Mouse (Mus musculus): ENCODE data around the gene Me3. TPM values are rescaled to one million over a fixed set of nuclear protein-coding genes. Genes with fewer than 3 reads are reported as not detected.
A peak's percentile ranks its signal among the peaks of the same experiment; 100 is the strongest.

Me3 gene
- polyA plus RNA-seq, 1 experiment from 2014 or later = 3.6 TPM

- ATAC-seq = no peak
- H3K27me3 ChIP-seq (replicated peaks) = no peaks in the 10 kb centered on the region
- H3K4me1 ChIP-seq (replicated peaks) = no peaks in the 10 kb centered on the region
- no peaks in the 10 kb centered on the region for H3K9me3 ChIP-seq
- no peaks in the 10 kb centered on the region for H3K36me3 ChIP-seq
- H3K4me3 ChIP-seq (replicated peaks) = no peak overlapping the region
- H3K4me2 ChIP-seq (replicated peaks) = no peak overlapping the region
- no peak overlapping the region for H3K9ac ChIP-seq
- no peak overlapping the region for H3K27ac ChIP-seq
Measured at GRCm38 (mm10) chr7:89676176-89676575, 44.0 kb downstream of the Me3 start.

- no peak for ATAC-seq
- H3K27ac ChIP-seq = no peak overlapping the region
- 85% methylated on average over 1 of the region's 1 CpGs for WGBS
Measured at GRCm38 (mm10) chr7:89677850-89678249, 45.7 kb downstream of the Me3 start.

GRCm38 (mm10) chr7:89678719-89679118, 46.5 kb downstream of the Me3 start:
- no peak for ATAC-seq
- H3K27me3 ChIP-seq (replicated peaks) = no peaks in the 10 kb centered on the region
- WGBS = 88% methylated on average over 5 of the region's 5 CpGs

More at GRCm38 (mm10) chr7:89677850-89678249, 45.7 kb downstream of the Me3 start:
- no peak overlapping the region for H3K9ac ChIP-seq
- H3K36me3 ChIP-seq = no peaks in the 10 kb centered on the region
- no peaks in the 10 kb centered on the region for H3K4me1 ChIP-seq (replicated peaks)
- no peak overlapping the region for H3K4me2 ChIP-seq (replicated peaks)
- no peak overlapping the region for H3K4me3 ChIP-seq (replicated peaks)
- H3K27me3 ChIP-seq (replicated peaks) = no peaks in the 10 kb centered on the region
- H3K9me3 ChIP-seq = no peaks in the 10 kb centered on the region

DNA sequence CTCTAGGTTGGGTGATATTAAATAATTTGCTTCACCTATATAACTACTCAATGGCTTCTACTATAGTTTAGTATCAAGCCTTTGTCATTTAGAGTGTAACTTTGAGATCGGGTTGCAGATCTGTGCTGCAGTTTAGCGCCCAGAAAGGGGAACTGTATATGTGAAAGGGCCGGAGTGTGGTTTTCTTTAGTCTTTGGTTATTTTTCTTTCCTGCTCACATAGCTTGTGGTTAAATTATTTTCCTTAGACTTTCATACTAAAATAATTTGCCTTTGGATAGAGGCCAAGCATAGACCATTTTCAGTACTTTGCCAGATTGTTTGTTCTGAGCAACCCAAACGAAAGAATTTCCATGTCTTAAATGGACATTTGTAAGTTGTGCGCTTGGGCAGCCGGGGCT, 46.9 kb downstream of the Me3 start:
- ATAC-seq = no peak
- Histone ChIP-seq H3K27me3 (replicated peaks) (no peaks in the 10 kb centered on the region), H3K4me2 (replicated peaks) (no peak overlapping the region), H3K4me3 (replicated peaks) (no peak overlapping the region), H3K27ac (no peak overlapping the region), H3K9me3 (no peaks in the 10 kb centered on the region), H3K36me3 (no peaks in the 10 kb centered on the region), H3K4me1 (replicated peaks) (no peaks in the 10 kb centered on the region), H3K9ac (no peak overlapping the region)
- 79% methylated on average over 6 of the region's 6 CpGs for WGBS

More at GRCm38 (mm10) chr7:89678719-89679118, 46.5 kb downstream of the Me3 start:
- no peaks in the 10 kb centered on the region for H3K9me3 ChIP-seq
- no peak overlapping the region for H3K4me3 ChIP-seq (replicated peaks)
- no peaks in the 10 kb centered on the region for H3K4me1 ChIP-seq (replicated peaks)
- H3K9ac ChIP-seq = no peak overlapping the region
- H3K4me2 ChIP-seq (replicated peaks) = no peak overlapping the region
- H3K36me3 ChIP-seq = no peaks in the 10 kb centered on the region
- H3K27ac ChIP-seq = no peak overlapping the region

DNA sequence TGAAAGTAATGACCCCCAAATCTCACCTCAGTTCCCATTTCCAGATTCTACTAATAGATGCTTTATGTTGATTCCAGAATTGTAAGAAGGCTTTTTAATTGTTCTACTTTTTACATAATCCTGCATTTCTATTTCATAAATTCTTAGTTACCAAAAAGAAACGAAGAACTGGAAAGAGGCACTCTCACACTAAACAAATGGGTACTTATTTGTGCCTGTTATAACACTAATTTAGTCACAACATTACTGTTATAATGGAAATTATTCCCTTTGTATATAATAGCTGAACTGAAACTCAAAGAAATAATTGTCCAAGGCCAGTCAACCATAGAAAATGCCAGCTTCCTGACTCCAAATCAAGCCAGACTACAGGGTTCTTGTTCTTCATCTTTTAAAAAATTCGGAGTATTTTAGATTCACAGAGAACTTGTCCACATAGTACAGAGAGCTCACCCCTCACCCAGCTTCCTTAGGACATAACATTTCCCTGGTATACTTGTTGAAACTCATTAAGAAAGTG, 47.5 kb downstream of the Me3 start:
- 84% methylated on average over 2 of the region's 2 CpGs for WGBS
- no peaks in the 10 kb centered on the region for H3K27me3 ChIP-seq (replicated peaks)
- H3K9ac ChIP-seq = no peak overlapping the region
- ATAC-seq = no peak
- no peaks in the 10 kb centered on the region for H3K4me1 ChIP-seq (replicated peaks)
- no peak overlapping the region for H3K27ac ChIP-seq
- no peaks in the 10 kb centered on the region for H3K36me3 ChIP-seq
- H3K9me3 ChIP-seq = no peaks in the 10 kb centered on the region
- H3K4me3 ChIP-seq (replicated peaks) = no peak overlapping the region
- no peak overlapping the region for H3K4me2 ChIP-seq (replicated peaks)

DNA sequence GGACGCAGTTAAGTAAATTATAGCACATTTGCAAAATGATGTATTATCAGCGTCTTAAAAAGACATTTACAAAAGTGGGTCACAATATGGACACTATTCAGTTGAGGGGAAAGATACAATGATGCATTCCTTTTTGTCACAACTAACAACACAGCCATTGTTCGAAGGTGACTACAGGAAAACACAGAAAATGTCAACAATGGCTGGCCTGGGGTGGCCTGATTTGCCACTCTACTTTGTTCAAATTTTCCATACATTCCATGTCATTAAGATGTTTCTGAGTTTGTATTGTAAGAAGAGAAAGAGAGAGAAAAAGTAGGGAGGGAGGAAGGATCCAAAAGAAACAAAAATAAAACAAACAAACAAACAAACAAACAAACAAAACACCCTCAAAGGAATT, 48.7 kb downstream of the Me3 start:
- Histone ChIP-seq H3K4me3 (replicated peaks) (no peak overlapping the region), H3K4me1 (replicated peaks) (no peaks in the 10 kb centered on the region), H3K9me3 (no peaks in the 10 kb centered on the region), H3K27me3 (replicated peaks) (no peaks in the 10 kb centered on the region), H3K4me2 (replicated peaks) (no peak overlapping the region), H3K36me3 (no peaks in the 10 kb centered on the region), H3K27ac (no peak overlapping the region), H3K9ac (no peak overlapping the region)
- ATAC-seq = no peak
- WGBS = 83% methylated on average over 3 of the region's 3 CpGs

DNA sequence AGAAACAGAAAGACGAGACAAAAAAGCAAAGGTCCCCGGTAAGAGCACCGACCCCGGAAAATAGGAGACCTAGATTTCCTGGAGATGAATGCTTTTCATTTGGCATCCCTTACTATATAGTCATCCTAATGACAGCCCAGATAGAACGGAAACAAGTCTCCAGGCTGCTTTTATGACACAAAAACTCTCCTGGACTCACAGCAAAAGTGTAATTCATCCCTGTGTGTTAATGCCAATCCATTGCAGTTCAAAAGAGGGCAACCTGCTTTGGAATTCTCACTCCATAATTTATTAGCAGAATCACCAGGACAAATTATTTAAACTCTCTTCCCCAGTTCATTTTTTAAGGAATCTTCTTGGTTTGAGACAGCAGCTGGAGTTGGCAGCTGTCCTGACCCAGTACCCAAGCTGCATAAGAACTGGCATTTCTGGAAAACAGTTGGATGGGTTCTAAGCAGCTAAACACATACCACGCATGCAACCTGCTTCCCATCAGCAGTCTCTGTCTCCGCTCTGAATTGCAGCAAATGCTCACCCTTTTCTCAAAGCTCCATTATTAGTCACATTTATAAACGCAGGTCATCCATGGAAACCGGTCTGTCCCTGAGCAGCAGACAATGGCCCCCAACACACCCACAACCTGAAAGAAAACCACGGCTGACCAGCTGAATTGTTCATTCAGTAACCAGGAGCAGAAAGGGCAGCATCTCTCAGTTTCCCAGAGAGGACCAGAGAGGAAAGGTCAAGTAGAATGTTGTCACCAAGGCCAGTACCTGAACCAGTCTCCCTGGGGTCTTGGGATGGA, 49.7 kb downstream of the Me3 start:
- Histone ChIP-seq H3K9me3 (no peaks in the 10 kb centered on the region), H3K36me3 (no peaks in the 10 kb centered on the region), H3K4me3 (replicated peaks) (no peak overlapping the region), H3K27me3 (replicated peaks) (no peaks in the 10 kb centered on the region), H3K9ac (no peak overlapping the region), H3K4me2 (replicated peaks) (no peak overlapping the region), H3K27ac (no peak overlapping the region), H3K4me1 (replicated peaks) (no peaks in the 10 kb centered on the region)
- WGBS = 83% methylated on average over 10 of the region's 10 CpGs
- no peak for ATAC-seq

- no peaks in the 10 kb centered on the region for H3K36me3 ChIP-seq
- H3K4me3 ChIP-seq (replicated peaks) = no peak overlapping the region
- H3K9me3 ChIP-seq = no peaks in the 10 kb centered on the region
- no peak overlapping the region for H3K9ac ChIP-seq
- no peak overlapping the region for H3K4me2 ChIP-seq (replicated peaks)
- no peaks in the 10 kb centered on the region for H3K27me3 ChIP-seq (replicated peaks)
- peak; percentile 31; the same call in 1 of the 2 replicates for ATAC-seq
- H3K27ac ChIP-seq = no peak overlapping the region
- no peaks in the 10 kb centered on the region for H3K4me1 ChIP-seq (replicated peaks)
Measured at GRCm38 (mm10) chr7:89698186-89698585, 66.0 kb downstream of the Me3 start.

DNA sequence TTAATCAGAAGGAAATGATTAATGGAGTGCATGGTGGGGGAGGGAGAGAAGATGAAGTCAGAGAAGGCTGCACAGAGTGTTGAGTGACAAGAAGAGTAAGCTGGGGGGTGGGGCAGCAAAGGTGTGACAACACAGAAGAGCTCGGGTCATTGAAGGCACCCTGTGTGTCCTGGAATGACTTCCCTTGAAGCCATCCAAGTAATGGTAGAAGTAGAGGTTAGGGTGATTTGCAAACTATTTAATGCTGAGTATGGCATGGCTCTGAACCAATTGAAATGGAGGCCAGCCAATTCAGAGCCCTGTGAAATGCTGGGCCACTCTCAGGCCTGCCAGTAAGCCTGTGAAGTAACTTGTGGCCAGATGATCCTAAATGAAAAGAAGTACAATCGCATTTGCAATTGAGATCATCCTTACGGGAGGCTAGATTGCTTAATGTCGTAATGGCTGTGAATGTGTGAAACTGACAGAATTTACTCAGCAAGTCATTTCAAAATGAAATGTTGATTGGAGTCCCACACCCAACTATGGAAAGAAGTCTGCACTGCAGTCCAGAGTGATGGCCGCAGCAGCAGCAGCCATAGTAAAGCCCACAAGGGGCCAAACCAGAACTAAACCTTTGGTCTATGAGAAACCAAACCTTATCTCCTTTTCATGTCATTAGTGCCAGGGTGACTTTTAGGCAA, 67.6 kb downstream of the Me3 start:
- Histone ChIP-seq H3K4me1 (replicated peaks) (no peaks in the 10 kb centered on the region), H3K27ac (no peak overlapping the region), H3K36me3 (no peaks in the 10 kb centered on the region), H3K4me2 (replicated peaks) (no peak overlapping the region), H3K27me3 (replicated peaks) (no peaks in the 10 kb centered on the region), H3K9ac (no peak overlapping the region), H3K4me3 (replicated peaks) (no peak overlapping the region), H3K9me3 (no peaks in the 10 kb centered on the region)
- ATAC-seq = peak; percentile 58; the same call in 1 of the 2 replicates
- 73% methylated on average over 5 of the region's 5 CpGs for WGBS

- Histone ChIP-seq H3K4me1 (replicated peaks) (no peaks in the 10 kb centered on the region), H3K36me3 (no peaks in the 10 kb centered on the region), H3K4me3 (replicated peaks) (no peak overlapping the region), H3K9me3 (no peaks in the 10 kb centered on the region), H3K9ac (no peak overlapping the region), H3K27ac (no peak overlapping the region), H3K4me2 (replicated peaks) (no peak overlapping the region), H3K27me3 (replicated peaks) (no peaks in the 10 kb centered on the region)
- no peak for ATAC-seq
- 45% methylated on average over 1 of the region's 1 CpGs for WGBS
Measured at GRCm38 (mm10) chr7:89700511-89700910, 68.3 kb downstream of the Me3 start.

GRCm38 (mm10) chr7:89710776-89711175, 78.6 kb downstream of the Me3 start:
- H3K4me1 ChIP-seq (replicated peaks) = no peaks in the 10 kb centered on the region
- no peak overlapping the region for H3K9ac ChIP-seq
- H3K4me3 ChIP-seq (replicated peaks) = no peak overlapping the region
- H3K27ac ChIP-seq = no peak overlapping the region
- no peaks in the 10 kb centered on the region for H3K36me3 ChIP-seq
- no peaks in the 10 kb centered on the region for H3K9me3 ChIP-seq
- WGBS = 62% methylated on average over 2 of the region's 2 CpGs
- ATAC-seq = no peak
- no peak overlapping the region for H3K4me2 ChIP-seq (replicated peaks)
- no peaks in the 10 kb centered on the region for H3K27me3 ChIP-seq (replicated peaks)

DNA sequence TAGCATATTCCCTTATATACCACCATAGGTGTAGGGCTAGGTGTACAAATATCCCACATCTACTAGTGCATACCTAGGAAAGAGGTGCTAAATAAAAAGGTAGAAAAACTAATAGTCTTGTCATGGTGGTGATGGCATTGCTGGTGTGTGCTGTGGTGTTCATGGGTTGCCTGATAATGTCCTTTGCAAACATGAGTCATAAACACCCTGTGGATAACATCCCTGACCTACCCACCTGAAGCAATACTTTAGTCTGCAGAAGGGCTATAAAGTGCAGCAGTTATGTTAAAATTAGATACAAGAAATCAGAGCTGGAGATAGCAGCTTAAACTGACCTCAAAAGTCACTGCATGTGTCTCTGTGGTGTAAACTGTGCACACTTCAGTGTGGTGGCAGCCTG, 80.9 kb downstream of the Me3 start:
- H3K4me1 ChIP-seq (replicated peaks) = 0 out of 2 replicates have a peak, but pooled peaks cover 6% of the 10 kb centered on the region
- no peak overlapping the region for H3K4me3 ChIP-seq (replicated peaks)
- no peak overlapping the region for H3K4me2 ChIP-seq (replicated peaks)
- H3K27ac ChIP-seq = no peak overlapping the region
- H3K9me3 ChIP-seq = no peaks in the 10 kb centered on the region
- H3K9ac ChIP-seq = no peak overlapping the region
- peak; percentile 88 for ATAC-seq
- no peaks in the 10 kb centered on the region for H3K27me3 ChIP-seq (replicated peaks)
- H3K36me3 ChIP-seq = no peaks in the 10 kb centered on the region
